Mouse (Mus musculus) lung, adult 2 months (tissue): Measurements from ENCODE around the gene Rap2a.

ENCODE experiments used
- CTCF ChIP-seq: fragments of 200-500 bp; IDR thresholded peaks from 2 replicates; pipeline ENCODE4 v1.5.1; 2011; ENCODE audit warnings: mild to moderate bottlenecking, low read length, control low read depth; ENCODE audit not compliant: insufficient read depth
- POLR2A ChIP-seq: fragments of 200-500 bp; IDR thresholded peaks from 2 replicates; pipeline ENCODE4 v1.6.1; 2011; ENCODE audit warnings: low read depth, mild to moderate bottlenecking, control low read depth, low read length, borderline replicate concordance; ENCODE audit errors: extremely low read depth

DNA sequence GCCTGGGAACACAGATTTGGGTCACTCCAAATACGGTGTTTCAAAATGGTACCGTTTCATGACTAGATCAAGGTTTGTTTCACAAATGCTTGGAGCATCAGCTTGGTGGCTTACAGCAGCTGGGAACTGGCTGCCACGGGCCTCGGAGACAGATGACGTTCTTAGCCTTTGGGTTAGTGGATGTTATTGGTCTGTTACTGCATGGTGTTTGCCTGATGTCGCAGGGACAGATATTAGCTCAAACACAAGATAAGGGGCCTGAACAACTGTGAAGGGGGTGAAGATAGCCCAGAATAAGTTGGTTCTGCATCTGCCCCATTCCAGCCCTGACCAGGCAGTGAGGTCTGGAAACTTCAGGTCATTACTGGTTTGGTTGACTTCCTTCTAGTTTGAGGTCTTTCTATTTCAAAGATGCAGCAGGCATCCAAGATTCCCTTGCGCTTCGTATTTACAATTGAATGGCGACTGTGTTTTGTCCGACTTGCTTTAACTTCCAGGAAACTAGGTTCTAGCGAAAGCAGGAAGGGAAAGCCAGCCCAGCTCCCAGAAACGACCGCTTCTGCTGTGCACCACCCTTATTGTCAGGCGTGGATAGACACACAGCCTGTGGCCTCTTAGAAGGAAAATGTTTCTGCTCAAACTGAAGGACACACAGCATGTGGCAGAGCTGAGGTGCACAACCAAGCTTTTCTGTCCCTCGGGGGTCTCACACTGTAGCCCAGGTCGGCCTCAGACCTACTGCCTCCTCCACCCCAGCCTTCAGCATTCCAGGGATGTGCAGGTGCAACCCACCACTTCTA, 30.5 kb downstream of the Rap2a start:
- TF ChIP-seq CTCF (no peak), POLR2A (no peak)
